Comparison of ENCODE assay signal across 18 mouse cellular contexts in genomic region chr7:141078876-141079275, GRCm38 (mm10). TPM values are rescaled to one million over a fixed set of nuclear protein-coding genes. Genes with fewer than 3 reads are reported as not detected.
DNase-seq lines count a peak whose midpoint lies in the region; ATAC-seq and TF ChIP-seq lines count a peak whose summit lies in the region.
"Had no signal": no experiment of that assay in that cellular context is flagged by ENCODE, and none has a peak within 500 bp of the region (broad histone marks: within the 10 kb centered on the region; RNA-seq: fewer than 3 reads in every experiment).

No protein-coding gene starts in this region.

- no peak overlapping the region for H3K4me3 ChIP-seq in lung, postnatal 0 days (ENCODE audit: low read depth, low read length)
- H3K4me3 ChIP-seq in embryonic facial prominence, embryonic 15.5 days (replicated peaks), result peak overlapping the region; percentile 44
- no peak overlapping the region for H3K4me3 ChIP-seq in stomach, postnatal 0 days (ENCODE audit: low read depth, low read length)
- H3K4me3 ChIP-seq in hindbrain, embryonic 10.5 days, result no peak overlapping the region
- H3K4me3 ChIP-seq: forebrain, embryonic 13.5 days; liver, embryonic 13.5 days had no signal

- H3K9me3 ChIP-seq in lung, postnatal 0 days (ENCODE audit: low read length), result no peaks in the 10 kb centered on the region
- no peaks in the 10 kb centered on the region for H3K9me3 ChIP-seq in embryonic facial prominence, embryonic 15.5 days (replicated peaks)
- no peaks in the 10 kb centered on the region for H3K9me3 ChIP-seq in stomach, postnatal 0 days (ENCODE audit: control insufficient read depth, low read length)
- no peaks in the 10 kb centered on the region for H3K9me3 ChIP-seq in hindbrain, embryonic 10.5 days
- H3K9me3 ChIP-seq: forebrain, embryonic 13.5 days; liver, embryonic 13.5 days had no signal

- TF ChIP-seq CTCF in lung, postnatal 0 days (IDR thresholded peaks at IDR 0.05), result no peak
- TF ChIP-seq CTCF in stomach, postnatal 0 days (IDR thresholded peaks at IDR 0.05; ENCODE audit: low read depth), result no peak

- H3K9ac ChIP-seq in lung, postnatal 0 days (replicated peaks; ENCODE audit: low read depth), result no peak overlapping the region
- H3K9ac ChIP-seq in embryonic facial prominence, embryonic 15.5 days, result no peak overlapping the region
- H3K9ac ChIP-seq in stomach, postnatal 0 days (ENCODE audit: low read length), result peak overlapping the region; percentile 72; the same call in 1 of the 2 replicates
- H3K9ac ChIP-seq: forebrain, embryonic 13.5 days; liver, embryonic 13.5 days had no signal

- no peaks in the 10 kb centered on the region for H3K4me1 ChIP-seq in lung, postnatal 0 days (ENCODE audit: insufficient read depth, low read depth, low read length)
- peaks cover 3% of the 10 kb centered on the region; the same call in 1 of the 2 replicates for H3K4me1 ChIP-seq in embryonic facial prominence, embryonic 15.5 days
- H3K4me1 ChIP-seq in stomach, postnatal 0 days (replicated peaks; ENCODE audit: control insufficient read depth, insufficient read depth), result no peaks in the 10 kb centered on the region
- H3K4me1 ChIP-seq in hindbrain, embryonic 10.5 days (replicated peaks), result peaks cover 30% of the 10 kb centered on the region; the same call in 1 of the 2 replicates
- H3K4me1 ChIP-seq: forebrain, embryonic 13.5 days had no signal

- 81% methylated on average over 4 of the region's 4 CpGs for WGBS in lung, postnatal 0 days
- WGBS in embryonic facial prominence, embryonic 15.5 days, result 54% methylated on average over 4 of the region's 4 CpGs
- 60% methylated on average over 4 of the region's 4 CpGs for WGBS in stomach, postnatal 0 days
- 87% methylated on average over 4 of the region's 4 CpGs for WGBS in hindbrain, embryonic 10.5 days

- H3K27me3 ChIP-seq in lung, postnatal 0 days (replicated peaks; ENCODE audit: insufficient read depth, low read length), result no peaks in the 10 kb centered on the region
- no peaks in the 10 kb centered on the region for H3K27me3 ChIP-seq in embryonic facial prominence, embryonic 15.5 days
- no peaks in the 10 kb centered on the region for H3K27me3 ChIP-seq in stomach, postnatal 0 days (ENCODE audit: control insufficient read depth, insufficient read depth, low read length)
- H3K27me3 ChIP-seq in hindbrain, embryonic 10.5 days (ENCODE audit: insufficient read depth, poor library complexity, severe bottlenecking), result peaks cover 38% of the 10 kb centered on the region

- H3K4me2 ChIP-seq in lung, postnatal 0 days (replicated peaks; ENCODE audit: low read depth, low read length), result no peak overlapping the region
- H3K4me2 ChIP-seq in embryonic facial prominence, embryonic 15.5 days (replicated peaks), result peak overlapping the region; percentile 41
- H3K4me2 ChIP-seq in stomach, postnatal 0 days (replicated peaks; ENCODE audit: low read depth), result peak overlapping the region; percentile 53
- H3K4me2 ChIP-seq: forebrain, embryonic 13.5 days had no signal

- peak overlapping the region; percentile 63; the same call in 1 of the 2 replicates for H3K27ac ChIP-seq in lung, postnatal 0 days (ENCODE audit: low read length)
- peak overlapping the region; percentile 84 for H3K27ac ChIP-seq in embryonic facial prominence, embryonic 15.5 days (replicated peaks)
- H3K27ac ChIP-seq in stomach, postnatal 0 days (replicated peaks), result peak overlapping the region; percentile 93
- no peak overlapping the region for H3K27ac ChIP-seq in hindbrain, embryonic 10.5 days
- H3K27ac ChIP-seq: forebrain, embryonic 13.5 days; liver, embryonic 13.5 days had no signal

- no peaks in the 10 kb centered on the region for H3K36me3 ChIP-seq in lung, postnatal 0 days (ENCODE audit: insufficient read depth, low read length)
- peaks cover 5% of the 10 kb centered on the region; the same call in 1 of the 2 replicates for H3K36me3 ChIP-seq in embryonic facial prominence, embryonic 15.5 days
- H3K36me3 ChIP-seq in stomach, postnatal 0 days (ENCODE audit: control insufficient read depth, insufficient read depth, low read length), result 0 out of 2 replicates have a peak, but pooled peaks cover 3% of the 10 kb centered on the region
- no peaks in the 10 kb centered on the region for H3K36me3 ChIP-seq in hindbrain, embryonic 10.5 days
- H3K36me3 ChIP-seq: liver, embryonic 13.5 days had no signal

- no peak for DNase-seq in lung, postnatal 0 days (ENCODE audit: low spot score)
- no peak for DNase-seq in lung, postnatal 4 days
- DNase-seq in NIH3T3 (ENCODE audit: low read depth), result peak; percentile 77
- DNase-seq in stomach, postnatal 0 days (ENCODE audit: low spot score), result no peak
- DNase-seq in hindbrain, embryonic 10.5 days (ENCODE audit: low spot score), result no peak
- DNase-seq in cerebellum, adult 18-20 months, result no peak
- DNase-seq: adrenal gland, postnatal 10 days; cerebellum, adult 11-12 months; gastrocnemius, postnatal 36 days; heart, postnatal 14 days; liver, embryonic 13.5 days; right cerebral cortex, adult 18-20 months; thymus, postnatal 14 days had no signal

- TF ChIP-seq EP300 in lung, postnatal 0 days (IDR thresholded peaks at IDR 0.05), result no peak
- TF ChIP-seq EP300 in stomach, postnatal 0 days (optimal IDR thresholded peaks at IDR 0.05), result peak; percentile 16

- ATAC-seq in lung, postnatal 0 days, result no peak
- 0 out of 2 replicates have a peak, but pooled peaks have one; percentile 40 for ATAC-seq in embryonic facial prominence, embryonic 15.5 days (ENCODE audit: insufficient number of reproducible peaks, low FRiP score, low TSS enrichment, low read depth)
- no peak for ATAC-seq in stomach, postnatal 0 days (ENCODE audit: low FRiP score, low TSS enrichment)
- ATAC-seq: CD4-positive, CD25-positive, alpha-beta regulatory T cell, adult 4 months; forebrain, embryonic 13.5 days; hindbrain, embryonic 16.5 days had no signal

RNA-seq across cellular contexts. Expression of gene Pkp3, which starts 0.9 kb away (rescaled TPM):
- polyA plus RNA-seq in lung, postnatal 0 days (2015; fragmentation: Nextera tagmentation; extraction: Ambion mirVana), result 14.4 and 15.3 TPM in 2 replicates
- 115 and 118 TPM in 2 replicates for polyA plus RNA-seq in embryonic facial prominence, embryonic 15.5 days (2015; fragmentation: Nextera tagmentation; extraction: Ambion mirVana)
- polyA plus RNA-seq in stomach, postnatal 0 days (2015; fragmentation: Nextera tagmentation; extraction: Ambion mirVana), result 97.9 and 105 TPM in 2 replicates
- polyA plus RNA-seq in hindbrain, embryonic 10.5 days (2016; fragmentation: Nextera tagmentation; extraction: Ambion mirVana), result 5.1 and 5.2 TPM in 2 replicates
- polyA plus RNA-seq: forebrain, embryonic 13.5 days; midbrain, postnatal 0 days had no signal

RNA-seq across cellular contexts. Expression of gene B4galnt4, which starts 18.0 kb away (rescaled TPM):
- 0.13 and 0.20 TPM in 2 replicates for polyA plus RNA-seq in lung, postnatal 0 days (2015; fragmentation: Nextera tagmentation; extraction: Ambion mirVana)
- 12.0 and 15.1 TPM in 2 replicates for polyA plus RNA-seq in embryonic facial prominence, embryonic 15.5 days (2015; fragmentation: Nextera tagmentation; extraction: Ambion mirVana)
- 1.2 and 1.5 TPM in 2 replicates for polyA plus RNA-seq in stomach, postnatal 0 days (2015; fragmentation: Nextera tagmentation; extraction: Ambion mirVana)
- polyA plus RNA-seq in hindbrain, embryonic 10.5 days (2016; fragmentation: Nextera tagmentation; extraction: Ambion mirVana), result 26.4 and 35.1 TPM in 2 replicates

RNA-seq across cellular contexts. Expression of gene Sigirr, which starts 21.5 kb away (rescaled TPM):
- 27.1 and 30.5 TPM in 2 replicates for polyA plus RNA-seq in lung, postnatal 0 days (2015; fragmentation: Nextera tagmentation; extraction: Ambion mirVana)
- 6.1 and 6.8 TPM in 2 replicates for polyA plus RNA-seq in embryonic facial prominence, embryonic 15.5 days (2015; fragmentation: Nextera tagmentation; extraction: Ambion mirVana)
- 12.6 and 14.0 TPM in 2 replicates for polyA plus RNA-seq in stomach, postnatal 0 days (2015; fragmentation: Nextera tagmentation; extraction: Ambion mirVana)
- 1.9 and 2.7 TPM in 2 replicates for polyA plus RNA-seq in hindbrain, embryonic 10.5 days (2016; fragmentation: Nextera tagmentation; extraction: Ambion mirVana)

RNA-seq across cellular contexts. Expression of gene Ano9, which starts 38.7 kb away (rescaled TPM):
- polyA plus RNA-seq in lung, postnatal 0 days (2015; fragmentation: Nextera tagmentation; extraction: Ambion mirVana), result 1.5 and 3.1 TPM in 2 replicates
- 18.2 and 20.7 TPM in 2 replicates for polyA plus RNA-seq in embryonic facial prominence, embryonic 15.5 days (2015; fragmentation: Nextera tagmentation; extraction: Ambion mirVana)
- 17.9 and 20.4 TPM in 2 replicates for polyA plus RNA-seq in stomach, postnatal 0 days (2015; fragmentation: Nextera tagmentation; extraction: Ambion mirVana)
- polyA plus RNA-seq in hindbrain, embryonic 10.5 days (2016; fragmentation: Nextera tagmentation; extraction: Ambion mirVana), result 0.20 and 1.6 TPM in 2 replicates
- polyA plus RNA-seq: CD4-positive, CD25-positive, alpha-beta regulatory T cell, adult 4 months; forebrain, embryonic 13.5 days had no signal

RNA-seq across cellular contexts. Expression of gene Ptdss2, which starts 43.3 kb away (rescaled TPM):
- 39.1 and 45.7 TPM in 2 replicates for polyA plus RNA-seq in lung, postnatal 0 days (2015; fragmentation: Nextera tagmentation; extraction: Ambion mirVana)
- polyA plus RNA-seq in embryonic facial prominence, embryonic 15.5 days (2015; fragmentation: Nextera tagmentation; extraction: Ambion mirVana), result 68.4 and 69.7 TPM in 2 replicates
- polyA plus RNA-seq in stomach, postnatal 0 days (2015; fragmentation: Nextera tagmentation; extraction: Ambion mirVana), result 21.6 and 22.9 TPM in 2 replicates
- polyA plus RNA-seq in hindbrain, embryonic 10.5 days (2016; fragmentation: Nextera tagmentation; extraction: Ambion mirVana), result 80.1 and 80.2 TPM in 2 replicates
